Mouse (Mus musculus): Measurements from ENCODE around the gene Gm14819.
"Not testable (repeated sequence)": the region's sequence is repeated elsewhere in the genome, so short reads cannot be mapped to it uniquely, and the experiment has no call there.

Gene Gm14819

GRCm38 (mm10) chrX:35403883-35404282 lies at the start of gene Gm14819:
TSS of gene Gm14819 (plus strand) at chrX:35404183.
- not testable (repeated sequence) for DNase-seq (ENCODE audit: low spot score)
